Mouse (Mus musculus): ENCODE results near the gene Ankzf1. TPM values are rescaled to one million over a fixed set of nuclear protein-coding genes. Genes with fewer than 3 reads are reported as not detected.

Gene Ankzf1
- polyA plus RNA-seq, 1 experiment from 2014 or later = 24.9 TPM

DNA sequence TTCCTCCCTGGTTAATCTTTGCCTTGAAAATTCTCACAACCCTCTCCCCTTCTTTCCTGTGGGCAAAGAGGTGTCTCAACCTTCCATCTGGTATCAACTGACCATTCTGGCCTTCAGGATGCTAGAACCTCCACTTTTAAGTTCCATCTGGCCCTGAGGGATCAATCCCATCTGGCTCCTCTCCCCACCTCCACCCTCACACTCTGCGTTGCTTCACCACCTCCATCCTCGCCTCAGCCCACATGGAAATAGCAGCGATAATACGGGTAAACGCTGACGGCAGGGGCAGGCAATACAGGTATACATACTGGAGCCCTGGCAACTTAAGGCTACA, 25.9 kb downstream of the Ankzf1 start:
- Histone ChIP-seq H3K27ac (replicated peaks) (no peak overlapping the region), H3K36me3 (peaks cover 21% of the 10 kb centered on the region), H3K9ac (replicated peaks) (0 out of 2 replicates have a peak overlapping the region, but pooled peaks have one; percentile 56), H3K4me2 (peak overlapping the region; percentile 97), H3K27me3 (replicated peaks) (peaks cover 71% of the 10 kb centered on the region), H3K4me3 (replicated peaks) (peak overlapping the region; percentile 55), H3K9me3 (replicated peaks) (no peaks in the 10 kb centered on the region), H3K4me1 (peaks cover 29% of the 10 kb centered on the region)
- 1% methylated on average over 6 of the region's 6 CpGs for WGBS
- no peak for ATAC-seq (ENCODE audit: low FRiP score)

DNA sequence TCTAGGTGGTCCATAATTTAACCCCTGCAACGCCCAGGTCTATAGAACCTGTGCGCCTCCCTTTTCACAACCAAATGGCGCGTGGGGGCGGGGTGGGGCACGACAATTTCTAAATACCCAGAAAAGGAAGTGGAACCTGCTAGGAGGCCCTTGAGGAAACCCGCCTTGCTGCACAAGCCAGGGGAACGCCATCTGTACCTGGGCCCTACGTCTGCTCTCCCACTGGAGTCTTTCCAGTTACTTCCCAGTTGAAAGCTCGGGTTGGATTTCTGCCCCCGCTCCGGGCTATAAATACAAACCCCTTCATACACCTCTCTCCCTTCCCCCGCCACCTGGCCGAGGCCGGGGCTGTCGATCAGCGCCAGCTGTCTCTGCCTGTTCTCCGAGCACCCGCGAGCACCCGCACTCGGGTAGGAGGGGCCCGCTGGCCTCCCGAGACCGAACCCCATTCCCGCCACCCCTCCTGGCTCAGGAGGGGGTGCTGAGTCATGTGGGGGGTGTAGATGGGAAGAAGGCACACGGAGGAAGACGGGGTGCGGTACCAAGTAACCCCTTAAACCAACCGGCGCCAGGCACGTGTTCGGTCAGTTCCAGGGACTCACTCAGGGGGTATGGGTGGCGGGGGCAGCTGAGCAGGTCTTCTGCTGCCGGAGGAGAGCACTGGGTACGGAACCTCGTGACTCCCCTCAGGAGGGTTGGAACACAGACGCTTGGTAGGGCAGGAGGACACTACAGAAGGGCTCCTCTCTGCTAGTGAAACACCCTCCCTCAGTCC, 26.5 kb downstream of the Ankzf1 start:
- Histone ChIP-seq H3K27me3 (replicated peaks) (peaks cover 76% of the 10 kb centered on the region), H3K4me2 (peak overlapping the region; percentile 97), H3K9ac (replicated peaks) (peak overlapping the region; percentile 56), H3K4me1 (peaks cover 25% of the 10 kb centered on the region), H3K36me3 (peaks cover 18% of the 10 kb centered on the region), H3K4me3 (replicated peaks) (peak overlapping the region; percentile 55), H3K9me3 (replicated peaks) (no peaks in the 10 kb centered on the region), H3K27ac (replicated peaks) (no peak overlapping the region)
- ATAC-seq (ENCODE audit: low FRiP score) = peak; percentile 43
- 2% methylated on average over 38 of the region's 38 CpGs for WGBS

DNA sequence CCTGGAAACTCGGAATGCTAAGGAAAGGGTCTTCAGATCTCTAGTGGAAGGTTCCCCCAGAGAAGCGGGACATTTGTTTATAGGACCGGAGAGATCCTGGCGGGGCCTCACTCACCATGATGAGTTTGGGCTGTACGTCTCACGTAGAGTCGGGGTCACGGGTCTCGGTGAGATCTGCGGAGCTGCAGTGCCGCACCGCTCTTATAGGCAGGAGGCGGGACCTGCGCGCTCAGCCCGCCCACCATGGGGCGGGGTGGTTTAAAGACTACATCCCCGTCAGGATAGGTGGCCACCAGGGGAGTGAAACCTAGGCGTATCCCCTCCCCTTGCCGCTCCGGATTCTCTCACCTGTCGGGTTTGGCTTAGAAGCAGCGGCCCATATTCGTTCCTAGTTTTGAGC, 27.1 kb downstream of the Ankzf1 start:
- Histone ChIP-seq H3K27ac (replicated peaks) (no peak overlapping the region), H3K27me3 (replicated peaks) (peaks cover 79% of the 10 kb centered on the region), H3K4me3 (replicated peaks) (peak overlapping the region; percentile 55), H3K9me3 (replicated peaks) (no peaks in the 10 kb centered on the region), H3K4me1 (peaks cover 22% of the 10 kb centered on the region), H3K36me3 (peaks cover 11% of the 10 kb centered on the region), H3K4me2 (peak overlapping the region; percentile 97), H3K9ac (replicated peaks) (peak overlapping the region; percentile 56)
- WGBS = 0% methylated on average over 24 of the region's 24 CpGs
- peak; percentile 91 for ATAC-seq (ENCODE audit: low FRiP score)

DNA sequence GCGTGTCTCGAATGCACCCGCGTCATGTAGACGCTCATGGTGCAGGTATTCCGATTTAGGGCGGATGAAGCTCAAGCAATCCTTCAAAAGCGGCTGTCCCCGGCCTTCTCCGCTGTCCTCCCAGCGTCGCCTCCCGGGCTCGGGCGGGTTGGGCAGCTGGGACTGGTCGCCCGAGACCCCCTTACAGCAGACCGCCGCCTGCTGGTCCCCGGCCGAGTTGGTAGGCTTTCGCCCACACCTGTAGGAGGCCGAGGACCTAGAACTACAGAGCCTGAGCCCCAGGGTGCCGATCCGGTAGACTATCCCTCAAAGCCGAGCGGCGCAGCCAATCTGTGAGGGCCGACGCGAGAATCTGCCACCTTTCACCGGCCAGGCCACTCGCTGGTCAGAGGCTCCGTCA, 27.6 kb downstream of the Ankzf1 start, which contains the start of gene Tuba4a:
Tuba4a (minus strand) TSS at position 335 of the 400 bp plus-strand sequence.
- Histone ChIP-seq H3K9ac (replicated peaks) (peak within 1 kb of the TSS; percentile 56), H3K4me1 (peaks cover 20% of the 10 kb centered on the region), H3K4me2 (peak within 1 kb of the TSS; percentile 97), H3K9me3 (replicated peaks) (no peaks in the 10 kb centered on the region), H3K4me3 (replicated peaks) (peak within 1 kb of the TSS; percentile 55), H3K27me3 (replicated peaks) (peaks cover 79% of the 10 kb centered on the region), H3K27ac (replicated peaks) (no peak within 1 kb of the TSS), H3K36me3 (peaks cover 7% of the 10 kb centered on the region)
- peak; percentile 71 for ATAC-seq (ENCODE audit: low FRiP score)
- 0% methylated on average over 34 of the region's 34 CpGs for WGBS

DNA sequence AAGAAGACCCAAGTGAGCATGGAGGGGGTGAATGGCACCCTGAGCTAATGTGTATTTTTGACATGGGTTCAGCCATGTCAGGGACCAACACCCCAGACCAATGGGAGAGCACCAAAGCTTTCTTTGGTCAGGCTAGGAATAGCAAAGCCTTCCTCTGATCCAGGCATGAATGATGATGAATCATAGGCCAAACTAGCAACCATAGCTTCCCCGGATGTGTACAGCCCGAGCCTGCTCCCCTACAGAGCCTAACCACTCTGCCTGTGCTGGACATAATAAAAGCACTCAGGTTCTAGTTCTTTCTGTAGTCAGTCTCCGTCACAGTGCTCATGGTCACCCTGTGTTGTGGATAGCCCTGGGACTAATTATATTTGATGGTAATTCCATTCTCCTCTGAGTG, 29.6 kb downstream of the Ankzf1 start:
- H3K4me1 ChIP-seq = peaks cover 20% of the 10 kb centered on the region
- no peak overlapping the region for H3K4me3 ChIP-seq (replicated peaks)
- no peak overlapping the region for H3K9ac ChIP-seq (replicated peaks)
- peaks cover 67% of the 10 kb centered on the region for H3K27me3 ChIP-seq (replicated peaks)
- no peaks in the 10 kb centered on the region for H3K9me3 ChIP-seq (replicated peaks)
- no peaks in the 10 kb centered on the region for H3K36me3 ChIP-seq
- 77% methylated on average over 3 of the region's 3 CpGs for WGBS
- no peak overlapping the region for H3K27ac ChIP-seq (replicated peaks)
- ATAC-seq (ENCODE audit: low FRiP score) = no peak
- H3K4me2 ChIP-seq = no peak overlapping the region

DNA sequence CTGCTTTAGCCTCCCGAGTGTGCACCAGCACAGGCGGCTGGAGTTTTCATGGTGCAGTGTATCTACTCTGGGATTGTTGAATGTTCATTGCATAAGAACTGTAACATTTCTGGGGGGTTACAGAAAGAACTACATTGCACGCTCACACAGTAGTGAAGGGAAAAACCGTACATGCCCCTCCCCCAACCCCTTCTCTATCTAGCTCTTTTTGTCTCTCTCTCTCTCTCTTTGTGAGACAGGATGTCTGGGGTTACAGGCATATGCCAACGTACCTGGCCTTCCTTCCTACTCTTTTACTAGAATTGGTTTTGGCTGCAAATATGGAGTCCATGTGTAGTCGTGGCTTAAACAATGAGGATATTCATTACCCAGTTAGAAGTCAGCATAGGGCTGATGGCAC, 31.0 kb downstream of the Ankzf1 start:
- H3K27ac ChIP-seq (replicated peaks) = no peak overlapping the region
- H3K4me1 ChIP-seq = peaks cover 19% of the 10 kb centered on the region
- ATAC-seq (ENCODE audit: low FRiP score) = no peak
- no peak overlapping the region for H3K4me3 ChIP-seq (replicated peaks)
- H3K9me3 ChIP-seq (replicated peaks) = no peaks in the 10 kb centered on the region
- peaks cover 57% of the 10 kb centered on the region for H3K27me3 ChIP-seq (replicated peaks)
- no peak overlapping the region for H3K4me2 ChIP-seq
- 75% methylated on average over 6 of the region's 6 CpGs for WGBS
- H3K9ac ChIP-seq (replicated peaks) = no peak overlapping the region
- no peaks in the 10 kb centered on the region for H3K36me3 ChIP-seq

DNA sequence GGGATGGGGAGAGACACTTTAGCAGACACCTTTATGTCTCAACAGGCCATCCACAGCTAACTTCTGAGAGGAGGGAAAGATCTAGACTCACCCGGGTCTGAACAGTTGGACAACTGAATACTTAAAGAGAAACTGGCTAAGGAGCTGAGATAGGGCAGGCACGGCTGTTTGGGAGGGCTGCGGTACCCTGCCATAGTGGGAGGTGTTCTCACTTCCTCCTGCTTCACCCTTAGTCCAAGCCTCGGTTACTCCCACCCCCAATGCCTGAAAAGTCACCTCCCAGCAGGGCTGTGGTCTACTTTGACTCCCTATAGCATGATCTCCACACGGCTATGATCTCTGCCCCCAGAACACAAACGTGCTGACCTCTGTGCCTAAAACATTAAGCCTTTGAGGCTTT, 31.6 kb downstream of the Ankzf1 start:
- 77% methylated on average over 6 of the region's 6 CpGs for WGBS
- no peak for ATAC-seq (ENCODE audit: low FRiP score)
- H3K27me3 ChIP-seq (replicated peaks) = peaks cover 51% of the 10 kb centered on the region
- no peak overlapping the region for H3K4me2 ChIP-seq
- H3K36me3 ChIP-seq = no peaks in the 10 kb centered on the region
- H3K9me3 ChIP-seq (replicated peaks) = no peaks in the 10 kb centered on the region
- H3K27ac ChIP-seq (replicated peaks) = no peak overlapping the region
- H3K4me3 ChIP-seq (replicated peaks) = no peak overlapping the region
- no peak overlapping the region for H3K9ac ChIP-seq (replicated peaks)
- peaks cover 13% of the 10 kb centered on the region for H3K4me1 ChIP-seq

DNA sequence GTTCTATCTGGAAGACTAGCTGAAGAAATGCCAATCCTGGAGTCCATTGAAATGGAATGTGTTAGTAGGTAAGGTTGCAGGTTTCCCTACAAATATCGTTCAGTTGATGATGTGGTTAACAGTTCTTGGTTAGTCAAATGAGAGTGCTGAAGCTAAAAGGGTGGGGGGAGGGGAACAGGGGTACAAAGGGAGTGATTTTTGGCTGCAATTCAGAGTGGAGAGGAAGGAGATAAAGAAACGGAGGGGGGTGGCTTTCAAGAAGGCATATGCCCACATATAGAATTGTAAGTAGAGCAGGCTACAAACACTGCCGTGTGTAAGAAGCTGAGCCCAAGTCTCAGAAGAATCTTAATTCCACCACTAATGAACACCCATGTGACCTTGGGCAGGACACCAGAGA, 33.5 kb downstream of the Ankzf1 start:
- H3K9ac ChIP-seq (replicated peaks) = no peak overlapping the region
- no peak overlapping the region for H3K4me3 ChIP-seq (replicated peaks)
- H3K4me1 ChIP-seq = no peaks in the 10 kb centered on the region
- H3K27ac ChIP-seq (replicated peaks) = no peak overlapping the region
- H3K4me2 ChIP-seq = no peak overlapping the region
- H3K9me3 ChIP-seq (replicated peaks) = no peaks in the 10 kb centered on the region
- H3K36me3 ChIP-seq = no peaks in the 10 kb centered on the region
- peaks cover 38% of the 10 kb centered on the region for H3K27me3 ChIP-seq (replicated peaks)
- ATAC-seq (ENCODE audit: low FRiP score) = no peak
- 69% methylated on average over 3 of the region's 3 CpGs for WGBS

DNA sequence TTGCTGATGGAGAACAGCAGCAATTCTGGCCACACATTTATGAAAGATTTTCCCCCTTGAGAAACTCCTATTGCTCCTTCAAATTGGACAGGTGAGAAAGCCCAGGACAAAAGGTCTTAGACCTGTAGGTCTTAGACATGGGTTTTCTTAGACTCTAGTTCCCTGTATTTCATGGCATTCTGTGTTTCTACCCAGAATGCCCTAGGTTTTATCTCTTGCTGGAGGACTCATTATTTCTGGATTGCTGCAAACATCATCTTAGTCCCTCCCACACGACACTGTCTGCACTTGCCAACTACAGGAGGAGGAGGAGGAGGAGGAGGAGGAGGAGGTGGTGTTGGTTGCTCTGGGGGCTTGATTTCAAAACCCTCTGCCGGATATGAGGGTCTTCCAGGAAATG, 34.2 kb downstream of the Ankzf1 start:
- WGBS = 83% methylated on average over 2 of the region's 2 CpGs
- Histone ChIP-seq H3K4me1 (no peaks in the 10 kb centered on the region), H3K36me3 (no peaks in the 10 kb centered on the region), H3K27ac (replicated peaks) (no peak overlapping the region), H3K4me3 (replicated peaks) (no peak overlapping the region), H3K4me2 (no peak overlapping the region), H3K9ac (replicated peaks) (no peak overlapping the region), H3K9me3 (replicated peaks) (no peaks in the 10 kb centered on the region), H3K27me3 (replicated peaks) (peaks cover 34% of the 10 kb centered on the region)
- ATAC-seq (ENCODE audit: low FRiP score) = no peak

DNA sequence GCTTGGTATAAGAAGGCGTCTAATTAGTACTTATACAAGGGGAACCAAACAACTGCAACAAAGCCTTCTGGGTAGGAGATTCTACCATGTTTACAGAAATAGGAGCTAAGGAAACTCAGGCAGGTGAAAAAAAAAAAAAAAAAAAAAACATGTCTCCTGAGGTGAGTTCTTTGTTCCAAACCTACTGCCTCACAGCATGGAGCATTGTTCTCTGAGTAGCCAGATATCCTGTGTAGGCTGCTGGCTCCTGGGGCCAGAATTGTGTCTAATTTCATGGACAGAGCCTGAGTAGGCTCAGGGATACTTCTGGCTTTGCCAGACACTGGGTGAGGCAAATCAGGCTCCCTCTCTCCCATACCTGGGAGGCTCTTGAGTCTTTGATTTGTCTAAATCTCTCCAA, 35.7 kb downstream of the Ankzf1 start:
- no peak overlapping the region for H3K4me3 ChIP-seq (replicated peaks)
- 79% methylated on average over 1 of the region's 1 CpGs for WGBS
- no peak for ATAC-seq (ENCODE audit: low FRiP score)

DNA sequence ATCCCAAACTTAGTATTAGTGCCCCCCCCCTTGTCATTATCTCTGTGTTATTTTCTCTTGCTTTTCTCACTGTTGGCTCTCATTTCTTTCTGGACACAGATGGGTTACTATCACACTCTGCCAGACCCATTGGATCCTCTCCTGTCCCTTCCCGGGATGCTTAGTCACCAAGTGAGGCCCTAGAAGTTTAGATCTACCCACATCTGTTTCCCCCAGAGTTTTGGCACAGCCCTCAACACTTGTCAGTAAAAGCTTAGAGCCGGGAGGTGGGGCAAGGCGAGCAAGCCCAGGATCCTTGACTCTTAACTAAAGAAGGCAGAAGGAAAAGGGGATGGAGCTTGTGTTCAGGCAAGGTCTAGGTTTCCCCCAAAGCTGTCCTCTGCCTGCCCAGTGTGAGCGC, 37.2 kb downstream of the Ankzf1 start:
- H3K27me3 ChIP-seq (replicated peaks) = peaks cover 10% of the 10 kb centered on the region; the same call in 1 of the 2 replicates
- H3K27ac ChIP-seq (replicated peaks) = no peak overlapping the region
- no peaks in the 10 kb centered on the region for H3K9me3 ChIP-seq (replicated peaks)
- H3K9ac ChIP-seq (replicated peaks) = no peak overlapping the region
- H3K36me3 ChIP-seq = no peaks in the 10 kb centered on the region
- ATAC-seq (ENCODE audit: low FRiP score) = no peak
- H3K4me3 ChIP-seq (replicated peaks) = no peak overlapping the region
- H3K4me1 ChIP-seq = no peaks in the 10 kb centered on the region
- H3K4me2 ChIP-seq = no peak overlapping the region
- WGBS = 78% methylated on average over 4 of the region's 4 CpGs

More for the DNA sequence above, 35.7 kb downstream of the Ankzf1 start:
- no peaks in the 10 kb centered on the region for H3K9me3 ChIP-seq (replicated peaks)
- no peaks in the 10 kb centered on the region for H3K4me1 ChIP-seq
- no peak overlapping the region for H3K27ac ChIP-seq (replicated peaks)
- H3K4me2 ChIP-seq = no peak overlapping the region
- H3K9ac ChIP-seq (replicated peaks) = no peak overlapping the region
- no peaks in the 10 kb centered on the region for H3K36me3 ChIP-seq
- H3K27me3 ChIP-seq (replicated peaks) = peaks cover 19% of the 10 kb centered on the region

DNA sequence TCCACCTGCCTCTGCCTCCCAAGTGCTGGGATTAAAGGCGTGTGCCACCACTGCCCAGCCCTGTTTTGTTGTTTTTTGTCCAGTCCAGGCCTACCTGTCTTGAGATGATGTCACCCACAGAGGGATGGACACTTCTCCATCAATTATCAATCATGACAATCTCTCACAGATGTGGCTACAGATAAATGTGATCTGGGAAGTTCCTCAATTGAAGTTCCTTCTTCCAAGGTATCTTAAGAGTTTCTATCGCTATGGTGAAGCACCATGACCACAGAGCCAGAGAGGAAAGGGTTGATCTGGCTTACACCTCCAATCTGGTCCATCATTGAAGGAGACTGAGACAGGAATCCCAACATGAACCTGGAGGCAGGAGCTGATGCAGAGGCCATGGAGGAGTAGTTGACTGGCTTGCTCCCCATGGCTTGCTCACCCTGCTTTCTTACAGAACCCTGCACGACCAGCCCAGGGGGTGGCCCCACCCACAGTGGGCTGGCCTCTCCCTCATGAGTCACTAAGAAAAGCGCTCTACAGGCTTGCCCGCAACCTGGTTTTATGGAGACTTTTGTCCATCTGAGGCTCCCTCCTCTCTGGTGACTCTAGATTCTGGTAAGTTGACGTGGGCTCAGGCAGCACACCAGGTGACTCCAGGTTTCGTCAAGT, 38.5 kb downstream of the Ankzf1 start:
- no peak overlapping the region for H3K4me2 ChIP-seq
- H3K4me3 ChIP-seq (replicated peaks) = no peak overlapping the region
- H3K27me3 ChIP-seq (replicated peaks) = peaks cover 10% of the 10 kb centered on the region; the same call in 1 of the 2 replicates
- WGBS = 82% methylated on average over 7 of the region's 7 CpGs
- no peak for ATAC-seq (ENCODE audit: low FRiP score)
- H3K9ac ChIP-seq (replicated peaks) = no peak overlapping the region
- no peaks in the 10 kb centered on the region for H3K36me3 ChIP-seq
- no peak overlapping the region for H3K27ac ChIP-seq (replicated peaks)
- peaks cover 10% of the 10 kb centered on the region for H3K4me1 ChIP-seq
- no peaks in the 10 kb centered on the region for H3K9me3 ChIP-seq (replicated peaks)

Data from neural tube, embryonic 15.5 days (tissue).